Mouse (Mus musculus) ES-CJ7 (cell line): Measurements from ENCODE around the gene Tbx1.
A peak's percentile ranks its signal among the peaks of the same experiment; 100 is the strongest.

Experiments
- DNase-seq: peaks from one replicate; pipeline ENCODE4 v3.0.0; 2011; ENCODE audit warnings: low read depth, low spot score

Tbx1 gene

GRCm38 (mm10) chr16:18622916-18623750 lies 32.7 kb upstream of the Tbx1 start:
- DNase-seq = no peak

- DNase-seq = no peak
Measured at GRCm38 (mm10) chr16:18622019-18622418, 31.5 kb upstream of the Tbx1 start, which contains the start of gene Gp1bb. TSS of gene Gp1bb (minus strand) at chr16:18622403.

- no peak for DNase-seq
Measured at GRCm38 (mm10) chr16:18621362-18622001, 31.0 kb upstream of the Tbx1 start.

- peak; percentile 60 for DNase-seq
Measured at GRCm38 (mm10) chr16:18620601-18621361, 30.3 kb upstream of the Tbx1 start.

GRCm38 (mm10) chr16:18620201-18620600 lies 29.7 kb upstream of the Tbx1 start:
- no peak for DNase-seq

GRCm38 (mm10) chr16:18619110-18619509 lies 28.6 kb upstream of the Tbx1 start:
- DNase-seq = no peak

- no peak for DNase-seq
Measured at GRCm38 (mm10) chr16:18618297-18618696, 27.8 kb upstream of the Tbx1 start.

GRCm38 (mm10) chr16:18617370-18618065 lies 27.0 kb upstream of the Tbx1 start:
- peak; percentile 81 for DNase-seq

GRCm38 (mm10) chr16:18613301-18613700 lies 22.8 kb upstream of the Tbx1 start:
- DNase-seq = no peak

GRCm38 (mm10) chr16:18611752-18612151 lies 21.3 kb upstream of the Tbx1 start:
- no peak for DNase-seq

GRCm38 (mm10) chr16:18609099-18609498 lies 18.6 kb upstream of the Tbx1 start:
- DNase-seq = no peak

GRCm38 (mm10) chr16:18608226-18608625 lies 17.8 kb upstream of the Tbx1 start:
- no peak for DNase-seq

GRCm38 (mm10) chr16:18605705-18606104 lies 15.2 kb upstream of the Tbx1 start:
- no peak for DNase-seq

GRCm38 (mm10) chr16:18604267-18604701 lies 13.8 kb upstream of the Tbx1 start:
- DNase-seq = no peak

GRCm38 (mm10) chr16:18601447-18601846 lies 11.0 kb upstream of the Tbx1 start:
- no peak for DNase-seq

GRCm38 (mm10) chr16:18598006-18598405 lies 7.5 kb upstream of the Tbx1 start:
- DNase-seq = no peak

- no peak for DNase-seq
Measured at GRCm38 (mm10) chr16:18596255-18596654, 5.8 kb upstream of the Tbx1 start.

GRCm38 (mm10) chr16:18593930-18594329 lies 3.5 kb upstream of the Tbx1 start:
- DNase-seq = no peak

- peak; percentile 80 for DNase-seq
Measured at GRCm38 (mm10) chr16:18591047-18592018, 862 bp upstream of the Tbx1 start.

GRCm38 (mm10) chr16:18589080-18589621 lies 1.3 kb downstream of the Tbx1 start:
- no peak for DNase-seq
